Mouse (Mus musculus) testis, adult 2 months (tissue): ENCODE results near the gene Sptbn1. TPM values are rescaled to one million over a fixed set of nuclear protein-coding genes. Genes with fewer than 3 reads are reported as not detected.

Source experiments
- H3K27ac ChIP-seq: fragments of 200-500 bp; 2 replicates; pipeline ENCODE4 v1.5.1; 2012; ENCODE audit warnings: low read depth, low read length; ENCODE audit not compliant: control insufficient read depth, insufficient read depth
- H3K27me3 ChIP-seq: fragments of 200-500 bp; 2 replicates; pipeline ENCODE4 v1.6.1; 2012; ENCODE audit warnings: mild to moderate bottlenecking, low read length, moderate library complexity; ENCODE audit not compliant: control insufficient read depth, insufficient read depth
- H3K36me3 ChIP-seq: fragments of 200-500 bp; 2 replicates; pipeline ENCODE4 v1.6.1; 2012; ENCODE audit warnings: mild to moderate bottlenecking, low read length; ENCODE audit not compliant: control insufficient read depth, insufficient read depth
- H3K4me1 ChIP-seq: fragments of 200-500 bp; 2 replicates; pipeline ENCODE4 v1.6.1; 2012; ENCODE audit warnings: low read length; ENCODE audit not compliant: control insufficient read depth, insufficient read depth
- H3K4me3 ChIP-seq: fragments of 200-500 bp; 2 replicates; pipeline ENCODE4 v1.5.1; 2012; ENCODE audit warnings: low read depth, mild to moderate bottlenecking, low read length, moderate library complexity, mixed read lengths; ENCODE audit not compliant: control insufficient read depth
- CTCF ChIP-seq: fragments of 200-500 bp; IDR thresholded peaks from 2 replicates; pipeline ENCODE4 v1.5.1; 2012; ENCODE audit warnings: low read depth, mild to moderate bottlenecking, inconsistent platforms, low read length, moderate library complexity; ENCODE audit not compliant: control insufficient read depth, insufficient read depth, insufficient replicate concordance
- POLR2A ChIP-seq: fragments of 200-500 bp; IDR thresholded peaks from 2 replicates; pipeline ENCODE4 v1.6.1; 2012; ENCODE audit warnings: low read depth, mild to moderate bottlenecking, inconsistent platforms, low read length, moderate library complexity; ENCODE audit not compliant: control insufficient read depth
- polyA plus RNA-seq: library from polyadenylated mRNA; depleted of rRNA; stranded (reverse); fragments of >200 nt; gene quantifications from 2 replicates; pipeline ENCODE4 v1.2.3, GENCODE M21; 2012

Gene Sptbn1
- polyA plus RNA-seq, 1 experiment: 21.8 TPM

DNA sequence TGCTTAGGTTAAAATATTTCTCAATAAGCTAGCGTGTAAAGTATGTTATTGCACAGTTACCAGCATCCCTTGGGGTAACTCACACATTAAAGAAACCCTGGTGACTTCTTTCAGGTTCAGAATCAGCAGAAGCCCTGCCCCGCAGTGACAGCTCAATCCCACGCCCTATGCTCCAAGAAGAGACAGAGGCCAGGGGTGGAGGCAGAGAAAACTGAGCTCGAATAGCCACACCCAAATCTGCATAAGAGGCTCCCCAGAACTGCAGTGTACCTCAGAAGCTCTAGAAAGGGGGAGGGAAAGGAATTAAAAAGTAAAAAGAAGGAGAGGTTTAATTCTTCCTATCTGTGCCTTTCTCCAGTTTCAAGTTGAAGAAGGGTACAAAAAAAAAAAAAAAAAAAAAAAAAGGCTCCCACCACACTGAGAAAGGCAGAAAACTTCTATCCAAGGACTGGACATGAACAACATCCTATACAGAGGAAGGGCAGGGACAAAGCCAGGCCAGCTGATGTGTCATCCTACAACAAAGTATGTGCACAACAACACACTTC, 107.3 kb downstream of the Sptbn1 start:
- Histone ChIP-seq H3K27ac (no peak overlapping the region), H3K36me3 (no peaks in the 10 kb centered on the region), H3K4me3 (no peak overlapping the region), H3K27me3 (no peaks in the 10 kb centered on the region), H3K4me1 (no peaks in the 10 kb centered on the region; the same call in 1 of the 2 replicates)
- TF ChIP-seq CTCF (no peak), POLR2A (no peak)

DNA sequence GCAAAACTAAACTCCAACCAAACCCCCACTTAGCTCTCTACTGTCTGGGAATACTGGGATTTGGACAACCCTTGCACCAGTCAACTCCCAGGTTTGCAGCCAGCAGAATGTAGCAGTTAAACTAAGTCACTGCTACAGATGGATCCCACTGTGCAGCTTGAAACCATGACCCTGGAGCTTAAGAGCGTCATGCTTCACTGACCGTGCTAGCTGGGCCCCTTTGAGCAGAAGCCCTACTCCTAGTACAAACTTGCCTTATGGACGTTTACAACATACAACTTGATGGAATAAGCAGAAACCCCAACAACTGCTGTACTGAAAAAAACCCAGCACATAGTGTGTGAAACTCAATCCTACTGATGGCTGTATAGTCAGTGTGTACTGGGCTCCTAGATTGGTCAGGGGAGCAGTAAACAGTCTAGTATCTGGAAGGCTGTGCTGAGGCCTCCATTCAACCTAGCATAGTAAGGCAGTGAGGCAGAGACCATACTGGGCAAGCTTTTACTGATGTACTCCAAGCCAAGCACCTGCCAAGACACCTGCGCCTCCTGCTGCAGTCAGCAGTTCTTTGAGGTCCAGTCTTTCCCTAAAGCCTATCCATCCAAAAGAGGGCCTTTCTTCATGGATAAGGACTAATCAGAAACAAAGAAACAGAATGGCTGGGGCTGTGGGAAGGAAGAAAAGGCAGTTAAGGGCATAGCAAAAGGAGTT, 108.3 kb downstream of the Sptbn1 start:
- Histone ChIP-seq H3K27me3 (no peaks in the 10 kb centered on the region), H3K36me3 (no peaks in the 10 kb centered on the region), H3K4me1 (no peaks in the 10 kb centered on the region; the same call in 1 of the 2 replicates), H3K27ac (no peak overlapping the region), H3K4me3 (no peak overlapping the region)
- TF ChIP-seq CTCF (no peak), POLR2A (no peak)

DNA sequence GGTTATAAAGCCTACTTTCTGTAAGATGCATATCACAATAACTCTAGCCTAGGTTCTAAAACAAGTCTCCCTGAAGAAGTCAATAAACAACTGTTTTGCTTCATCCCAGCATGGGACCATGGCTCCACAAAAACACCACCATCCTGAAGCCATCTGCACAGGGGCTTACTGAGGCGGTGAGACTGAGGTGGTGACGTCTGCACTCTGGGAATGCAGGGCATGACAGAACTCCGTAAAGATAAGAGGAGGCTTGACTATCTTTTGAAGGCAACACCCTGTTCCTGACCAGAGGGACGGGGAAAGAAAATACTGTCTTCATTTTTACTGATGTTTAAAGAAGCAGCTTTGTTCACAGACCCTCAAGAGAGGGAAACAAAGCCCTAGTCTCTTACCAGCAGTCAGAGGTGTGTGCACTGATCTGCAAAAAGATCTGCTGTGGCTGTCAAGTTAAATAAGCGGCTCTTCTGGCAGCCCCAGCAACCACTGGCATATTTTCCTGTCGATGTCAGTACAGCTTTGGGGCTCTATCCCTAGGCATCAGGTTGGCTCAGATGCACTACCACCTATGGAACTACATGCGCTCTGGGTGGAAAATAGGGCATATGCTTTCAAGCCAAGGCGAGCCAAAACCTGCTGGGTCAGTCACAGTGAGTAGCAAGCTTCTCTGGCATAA, 109.8 kb downstream of the Sptbn1 start:
- Histone ChIP-seq H3K27ac (peak overlapping the region; percentile 61), H3K4me1 (no peaks in the 10 kb centered on the region; the same call in 1 of the 2 replicates), H3K4me3 (no peak overlapping the region), H3K36me3 (no peaks in the 10 kb centered on the region), H3K27me3 (no peaks in the 10 kb centered on the region)
- no peak for TF ChIP-seq POLR2A
- TF ChIP-seq CTCF: no peak

DNA sequence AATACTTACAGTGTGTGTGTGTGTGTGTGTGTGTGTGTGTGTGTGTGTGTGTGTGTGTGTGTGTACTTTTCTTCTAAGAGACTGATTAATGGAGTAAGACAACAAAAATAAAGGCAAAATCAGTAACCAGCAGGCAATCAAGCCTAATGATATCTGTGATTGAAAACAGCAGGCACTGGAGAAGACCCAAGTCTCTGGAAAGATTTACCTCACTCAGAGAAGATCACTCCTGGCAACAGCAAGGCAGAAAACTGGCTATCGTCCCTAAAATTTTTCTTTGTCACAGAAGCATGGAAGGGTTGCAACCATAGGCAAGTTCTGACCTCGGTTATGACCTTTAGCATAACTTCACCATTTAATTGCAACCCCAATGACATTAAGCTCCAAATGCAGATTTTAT, 112.1 kb downstream of the Sptbn1 start:
- no peaks in the 10 kb centered on the region for H3K27me3 ChIP-seq
- no peaks in the 10 kb centered on the region for H3K36me3 ChIP-seq
- H3K4me1 ChIP-seq: no peaks in the 10 kb centered on the region
- no peak for TF ChIP-seq POLR2A
- no peak for TF ChIP-seq CTCF
- H3K27ac ChIP-seq: no peak overlapping the region
- no peak overlapping the region for H3K4me3 ChIP-seq

DNA sequence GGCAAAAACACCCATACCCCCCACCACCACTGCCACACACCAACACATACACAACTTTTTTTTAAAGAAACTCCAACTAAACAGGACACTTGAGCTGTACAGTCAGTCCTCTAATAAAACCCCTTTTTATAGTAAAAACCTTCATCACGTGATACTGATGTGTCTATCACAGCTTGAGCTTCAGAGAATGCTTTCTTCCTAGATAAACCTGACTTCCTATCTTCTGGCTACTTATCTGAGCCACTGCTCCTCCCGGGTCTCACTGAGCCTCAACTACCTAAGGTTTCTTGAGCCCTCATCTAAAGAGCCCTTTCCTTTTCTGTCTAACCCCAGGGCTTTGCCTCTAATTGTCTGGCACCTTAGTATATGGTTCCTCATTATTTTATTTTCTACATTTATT, 113.0 kb downstream of the Sptbn1 start:
- H3K4me3 ChIP-seq: no peak overlapping the region
- no peaks in the 10 kb centered on the region for H3K36me3 ChIP-seq
- H3K4me1 ChIP-seq: no peaks in the 10 kb centered on the region
- TF ChIP-seq POLR2A (no peak), CTCF (no peak)
- no peak overlapping the region for H3K27ac ChIP-seq
- no peaks in the 10 kb centered on the region for H3K27me3 ChIP-seq

DNA sequence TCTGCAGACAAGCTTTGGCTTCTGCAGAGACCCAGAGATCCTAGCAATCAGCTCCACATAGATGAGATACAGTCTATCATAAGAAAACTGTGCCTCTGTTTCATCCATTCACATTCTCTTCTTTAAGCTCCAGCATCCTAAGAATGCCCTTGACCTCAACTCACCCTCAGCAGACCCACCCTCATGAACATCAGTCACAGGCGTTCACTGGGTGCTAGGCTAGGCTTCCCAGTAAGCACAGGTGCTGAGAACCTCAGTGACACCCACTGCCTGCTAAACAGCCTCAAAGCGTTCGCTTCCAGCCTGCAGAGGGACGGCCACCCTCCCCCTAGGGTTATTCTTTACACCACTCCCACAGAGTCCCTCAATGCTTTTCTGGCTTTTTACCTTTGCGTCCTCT, 119.1 kb downstream of the Sptbn1 start:
- Histone ChIP-seq H3K4me3 (no peak overlapping the region), H3K27me3 (no peaks in the 10 kb centered on the region), H3K36me3 (no peaks in the 10 kb centered on the region), H3K4me1 (no peaks in the 10 kb centered on the region; the same call in 1 of the 2 replicates), H3K27ac (no peak overlapping the region)
- TF ChIP-seq POLR2A (no peak), CTCF (no peak)

GRCm38 (mm10) chr11:30148378-30148777, 119.6 kb downstream of the Sptbn1 start:
- Histone ChIP-seq H3K36me3 (no peaks in the 10 kb centered on the region), H3K4me3 (no peak overlapping the region), H3K4me1 (no peaks in the 10 kb centered on the region; the same call in 1 of the 2 replicates), H3K27me3 (no peaks in the 10 kb centered on the region), H3K27ac (no peak overlapping the region)
- TF ChIP-seq CTCF (no peak), POLR2A (no peak)

- H3K27me3 ChIP-seq: no peaks in the 10 kb centered on the region
- no peak overlapping the region for H3K27ac ChIP-seq
- no peaks in the 10 kb centered on the region for H3K36me3 ChIP-seq
- TF ChIP-seq POLR2A (no peak), CTCF (no peak)
- no peak overlapping the region for H3K4me3 ChIP-seq
- H3K4me1 ChIP-seq: no peaks in the 10 kb centered on the region; the same call in 1 of the 2 replicates
These were observed 120.1 kb downstream of the Sptbn1 start for GRCm38 (mm10) chr11:30147882-30148281.
